Mouse (Mus musculus) testis, adult 2 months (tissue): ENCODE results near the gene Zfp280b. TPM values are rescaled to one million over a fixed set of nuclear protein-coding genes. Genes with fewer than 3 reads are reported as not detected.

Experiments used
- H3K27ac ChIP-seq: fragments of 200-500 bp; 2 replicates; pipeline ENCODE4 v1.5.1; 2012; ENCODE audit warnings: low read depth, low read length; ENCODE audit not compliant: control insufficient read depth, insufficient read depth
- H3K27me3 ChIP-seq: fragments of 200-500 bp; 2 replicates; pipeline ENCODE4 v1.6.1; 2012; ENCODE audit warnings: mild to moderate bottlenecking, low read length, moderate library complexity; ENCODE audit not compliant: control insufficient read depth, insufficient read depth
- H3K36me3 ChIP-seq: fragments of 200-500 bp; 2 replicates; pipeline ENCODE4 v1.6.1; 2012; ENCODE audit warnings: mild to moderate bottlenecking, low read length; ENCODE audit not compliant: control insufficient read depth, insufficient read depth
- H3K4me1 ChIP-seq: fragments of 200-500 bp; 2 replicates; pipeline ENCODE4 v1.6.1; 2012; ENCODE audit warnings: low read length; ENCODE audit not compliant: control insufficient read depth, insufficient read depth
- H3K4me3 ChIP-seq: fragments of 200-500 bp; 2 replicates; pipeline ENCODE4 v1.5.1; 2012; ENCODE audit warnings: low read depth, mild to moderate bottlenecking, low read length, moderate library complexity, mixed read lengths; ENCODE audit not compliant: control insufficient read depth
- CTCF ChIP-seq: fragments of 200-500 bp; IDR thresholded peaks from 2 replicates; pipeline ENCODE4 v1.5.1; 2012; ENCODE audit warnings: low read depth, mild to moderate bottlenecking, inconsistent platforms, low read length, moderate library complexity; ENCODE audit not compliant: control insufficient read depth, insufficient read depth, insufficient replicate concordance
- POLR2A ChIP-seq: fragments of 200-500 bp; IDR thresholded peaks from 2 replicates; pipeline ENCODE4 v1.6.1; 2012; ENCODE audit warnings: low read depth, mild to moderate bottlenecking, inconsistent platforms, low read length, moderate library complexity; ENCODE audit not compliant: control insufficient read depth
- polyA plus RNA-seq: library from polyadenylated mRNA; depleted of rRNA; stranded (reverse); fragments of >200 nt; gene quantifications from 2 replicates; pipeline ENCODE4 v1.2.3, GENCODE M21; 2012

Gene Zfp280b
- polyA plus RNA-seq, 1 experiment, result 4.9 TPM

DNA sequence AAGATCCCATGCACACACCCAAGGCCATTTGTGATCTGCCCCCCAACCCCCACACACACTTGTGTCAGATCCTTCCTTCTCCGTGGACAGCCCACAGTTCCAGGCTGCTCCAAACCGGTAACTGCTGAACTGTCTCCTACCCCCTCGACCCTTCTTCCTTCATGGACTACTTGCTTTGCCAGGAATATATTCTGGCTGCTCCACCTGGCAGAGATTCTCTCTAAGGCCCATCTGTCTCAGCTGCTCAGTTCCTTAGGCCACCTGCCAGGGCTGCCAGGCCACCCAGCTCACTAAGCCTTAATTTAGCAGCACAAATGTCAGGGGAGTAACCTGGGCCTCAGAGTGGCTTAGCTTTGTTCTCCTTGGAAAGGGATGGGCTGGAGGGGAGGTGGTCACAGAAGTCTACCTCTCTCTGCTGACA, 30.3 kb upstream of the Zfp280b start:
- no peaks in the 10 kb centered on the region for H3K27me3 ChIP-seq
- no peaks in the 10 kb centered on the region for H3K36me3 ChIP-seq
- H3K4me3 ChIP-seq, result no peak overlapping the region
- H3K4me1 ChIP-seq, result no peaks in the 10 kb centered on the region
- TF ChIP-seq CTCF (no peak), POLR2A (no peak)
- H3K27ac ChIP-seq, result peak overlapping the region; percentile 50

DNA sequence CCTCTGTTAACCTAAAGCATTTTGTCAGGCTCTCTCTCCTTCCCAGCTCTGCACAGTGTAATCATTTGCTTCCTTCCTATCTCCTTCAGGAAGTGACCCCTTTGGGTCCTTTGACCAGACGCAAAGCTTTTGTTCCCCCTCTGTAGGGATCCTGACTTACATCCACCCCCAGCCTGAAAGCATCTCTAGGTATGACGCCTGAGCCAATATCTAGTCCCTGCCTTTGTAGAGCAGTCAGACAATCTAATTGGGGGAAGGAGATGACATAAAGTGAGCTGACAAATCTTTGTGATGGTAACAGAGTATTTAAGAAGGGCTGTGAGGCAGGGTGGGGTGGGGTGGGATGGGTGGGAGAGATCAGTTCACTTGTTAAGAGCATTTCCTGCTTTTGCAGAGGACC, 29.8 kb upstream of the Zfp280b start:
- Histone ChIP-seq H3K27me3 (no peaks in the 10 kb centered on the region), H3K4me3 (no peak overlapping the region), H3K27ac (peak overlapping the region; percentile 50), H3K4me1 (no peaks in the 10 kb centered on the region), H3K36me3 (no peaks in the 10 kb centered on the region)
- TF ChIP-seq CTCF (no peak), POLR2A (no peak)

DNA sequence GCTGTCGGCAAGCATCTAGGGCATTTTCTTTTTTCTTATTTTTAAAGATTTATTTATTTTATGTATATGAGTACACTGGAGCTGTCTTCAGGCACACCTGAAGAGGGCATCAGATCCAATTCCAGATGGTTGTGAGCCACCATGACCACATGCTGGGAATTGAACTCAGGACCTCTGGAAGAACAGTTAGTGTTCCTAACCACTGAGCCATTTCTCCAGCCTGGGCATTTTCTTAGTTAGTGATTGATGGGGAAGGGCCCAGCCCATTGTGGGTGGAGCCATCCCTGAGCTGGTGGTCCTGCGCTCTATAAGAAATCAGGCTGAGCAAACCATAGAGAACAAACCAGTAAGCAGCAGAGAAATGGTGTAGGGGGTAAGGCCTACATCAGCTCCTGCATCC, 29.2 kb upstream of the Zfp280b start:
- Histone ChIP-seq H3K4me1 (peaks cover under 1% of the 10 kb centered on the region), H3K36me3 (no peaks in the 10 kb centered on the region), H3K27ac (no peak overlapping the region), H3K4me3 (no peak overlapping the region), H3K27me3 (no peaks in the 10 kb centered on the region)
- no peak for TF ChIP-seq POLR2A
- no peak for TF ChIP-seq CTCF

DNA sequence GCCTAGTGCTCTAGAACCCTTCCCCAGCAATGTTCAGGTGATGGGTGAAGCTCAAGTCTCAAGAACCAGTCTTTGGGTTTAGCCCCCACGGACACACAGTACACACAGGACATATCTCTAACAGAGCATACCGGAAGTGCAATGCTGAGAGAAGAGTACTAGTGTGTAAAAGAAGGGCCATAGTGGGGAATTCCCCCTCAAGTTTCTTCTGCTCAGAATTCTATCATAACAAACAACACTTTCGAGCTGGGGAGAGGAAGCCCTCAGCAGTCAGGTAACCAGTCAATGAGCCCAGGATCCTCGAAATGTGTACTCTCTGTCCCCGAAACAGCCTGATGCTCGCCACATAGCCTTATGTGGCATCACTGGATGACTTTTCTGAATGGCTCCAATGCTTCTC, 26.1 kb upstream of the Zfp280b start:
- Histone ChIP-seq H3K27ac (no peak overlapping the region), H3K27me3 (no peaks in the 10 kb centered on the region), H3K4me1 (peaks cover 6% of the 10 kb centered on the region), H3K4me3 (no peak overlapping the region), H3K36me3 (no peaks in the 10 kb centered on the region)
- TF ChIP-seq POLR2A, result no peak
- TF ChIP-seq CTCF, result no peak

DNA sequence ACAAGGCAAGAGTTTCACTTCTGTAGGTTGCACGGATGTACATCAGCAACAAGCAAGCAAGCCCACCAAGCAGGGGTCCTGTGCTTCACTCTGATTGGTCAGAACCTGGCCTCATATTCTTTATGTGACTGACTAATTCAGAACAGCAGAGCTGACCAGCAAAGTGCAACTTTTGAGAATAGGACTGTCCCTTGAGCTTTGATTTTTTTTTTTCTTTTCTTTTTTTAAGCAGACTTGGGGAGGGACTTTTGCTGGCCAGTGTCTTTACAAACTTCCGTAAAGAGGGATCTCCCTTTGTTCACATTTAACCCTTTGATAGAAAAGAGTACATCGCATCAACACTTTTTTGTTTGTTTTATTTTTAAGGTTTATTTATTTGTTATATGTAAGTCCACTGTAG, 22.6 kb upstream of the Zfp280b start:
- Histone ChIP-seq H3K27ac (no peak overlapping the region), H3K4me3 (no peak overlapping the region)
- TF ChIP-seq POLR2A (no peak), CTCF (no peak)

DNA sequence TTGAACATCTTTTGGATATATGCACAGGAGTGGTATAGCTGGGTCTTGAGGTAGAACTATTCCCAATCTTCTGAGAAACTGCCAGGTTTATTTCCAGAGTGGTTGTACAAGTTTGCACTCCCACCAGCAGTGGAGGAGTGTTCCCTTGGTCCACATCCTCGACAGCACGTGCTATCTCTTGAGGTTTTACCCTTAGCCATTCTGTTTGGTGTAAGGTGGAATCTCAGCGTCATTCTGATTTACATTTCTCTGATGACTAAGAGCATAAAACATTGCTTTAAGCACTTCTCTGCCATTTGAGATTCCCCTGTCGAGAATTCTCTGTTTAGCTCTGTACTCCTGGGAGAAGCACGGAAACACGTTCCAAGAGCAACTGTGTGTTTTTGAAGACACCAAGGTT, 19.5 kb upstream of the Zfp280b start:
- TF ChIP-seq CTCF (no peak), POLR2A (no peak)
- H3K4me3 ChIP-seq, result no peak overlapping the region
- H3K36me3 ChIP-seq, result no peaks in the 10 kb centered on the region
- no peaks in the 10 kb centered on the region for H3K27me3 ChIP-seq
- peaks cover 6% of the 10 kb centered on the region for H3K4me1 ChIP-seq
- 0 out of 2 replicates have a peak overlapping the region, but pooled peaks have one; percentile 58 for H3K27ac ChIP-seq

More for the DNA sequence above, 22.6 kb upstream of the Zfp280b start:
- H3K4me1 ChIP-seq, result peaks cover 6% of the 10 kb centered on the region
- H3K36me3 ChIP-seq, result no peaks in the 10 kb centered on the region
- no peaks in the 10 kb centered on the region for H3K27me3 ChIP-seq

DNA sequence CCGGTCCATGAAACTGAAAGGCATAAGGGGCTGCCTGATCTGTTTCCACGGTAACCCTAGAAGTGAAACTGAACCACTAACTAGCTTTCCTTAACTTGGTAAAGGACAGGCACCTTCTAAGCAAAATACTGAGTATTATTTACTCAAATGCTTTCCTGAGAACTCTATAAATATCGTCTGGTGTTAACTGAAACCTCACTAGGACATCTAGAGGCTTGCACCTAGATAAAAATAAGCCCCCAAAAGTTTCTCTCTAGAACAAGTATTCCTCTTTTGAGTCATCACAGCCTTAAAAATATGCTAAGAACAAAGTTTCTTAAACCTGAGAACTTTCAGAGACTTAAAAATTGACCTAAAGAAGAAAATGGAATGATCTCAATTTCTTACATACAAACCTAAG, 15.6 kb upstream of the Zfp280b start:
- H3K4me1 ChIP-seq, result no peaks in the 10 kb centered on the region
- no peak for TF ChIP-seq POLR2A
- no peak for TF ChIP-seq CTCF

DNA sequence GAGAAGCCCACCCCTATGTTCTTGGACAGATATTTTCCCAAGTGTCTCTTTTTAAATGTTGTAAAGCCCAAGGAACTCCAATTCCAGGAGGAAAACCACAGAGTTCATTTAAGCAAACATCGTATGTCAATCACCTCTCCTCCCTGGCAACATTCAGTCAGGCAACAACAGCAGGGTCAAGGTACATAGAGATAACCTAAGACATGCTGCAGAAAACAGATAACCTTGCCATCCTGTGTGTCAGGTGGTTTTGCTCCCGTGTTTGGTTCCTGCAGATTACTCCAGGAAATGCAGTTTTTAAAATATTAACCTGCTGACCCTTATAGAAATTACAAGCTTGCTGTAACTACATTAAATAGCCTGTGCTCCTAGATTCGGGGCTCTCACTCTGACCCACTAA, 10.7 kb upstream of the Zfp280b start:
- no peak for TF ChIP-seq POLR2A
- TF ChIP-seq CTCF, result no peak
- H3K4me1 ChIP-seq, result no peaks in the 10 kb centered on the region
- H3K27me3 ChIP-seq, result no peaks in the 10 kb centered on the region
- H3K36me3 ChIP-seq, result no peaks in the 10 kb centered on the region
- no peak overlapping the region for H3K4me3 ChIP-seq
- H3K27ac ChIP-seq, result no peak overlapping the region

More for the DNA sequence above, 15.6 kb upstream of the Zfp280b start:
- H3K27ac ChIP-seq, result no peak overlapping the region
- no peaks in the 10 kb centered on the region for H3K36me3 ChIP-seq
- no peak overlapping the region for H3K4me3 ChIP-seq
- no peaks in the 10 kb centered on the region for H3K27me3 ChIP-seq
